Mouse (Mus musculus): Measurements from ENCODE around the gene Fbxo39. TPM values are rescaled to one million over a fixed set of nuclear protein-coding genes. Genes with fewer than 3 reads are reported as not detected.

The Fbxo39 gene
- not detected for total RNA-seq (2021)

- intact Hi-C loops (cut with DNase I), result no loop called here
- DNase-seq (ENCODE audit: low spot score in 2 of 2), result peak; percentile 47 to 76
Measured at GRCm38 (mm10) chr11:72314151-72314895, at the start of gene Fbxo39. Gene Fbxo39, plus strand, starts transcription at chr11:72314444.

GRCm38 (mm10) chr11:72265483-72265882 is 48.8 kb upstream of the Fbxo39 start:
- intact Hi-C loops (cut with DNase I), result loop anchor here (5.0 kb wide), 2 partner anchors 38 to 57 kb away; no protein-coding TSS in a partner anchor

GRCm38 (mm10) chr11:72266207-72266959 is 47.9 kb upstream of the Fbxo39 start:
- intact Hi-C loops (cut with DNase I), result loop anchor here (5.0 kb wide), 2 partner anchors 39 to 56 kb away; no protein-coding TSS in a partner anchor
- DNase-seq (ENCODE audit: low spot score in 2 of 2), result peak; percentile 51 to 63

More at GRCm38 (mm10) chr11:72265483-72265882, 48.8 kb upstream of the Fbxo39 start:
- peak; percentile 23 to 51 for DNase-seq (ENCODE audit: low spot score in 2 of 2)

GRCm38 (mm10) chr11:72266960-72267560 is 47.2 kb upstream of the Fbxo39 start, which contains the start of gene Slc13a5:
Gene Slc13a5, minus strand, starts transcription at chr11:72267222.
- DNase-seq (ENCODE audit: low spot score in 2 of 2), result peak in 1 of 2 experiments; percentile 32
- intact Hi-C loops (cut with DNase I), result loop anchor here (5.0 kb wide), 2 partner anchors 40 to 55 kb away; no protein-coding TSS in a partner anchor

- intact Hi-C loops (cut with DNase I), result no loop called here
- no peak for DNase-seq (ENCODE audit: low spot score in 2 of 2)
Measured at GRCm38 (mm10) chr11:72271761-72272160, 42.5 kb upstream of the Fbxo39 start.

GRCm38 (mm10) chr11:72273341-72273740 is 40.9 kb upstream of the Fbxo39 start:
- DNase-seq (ENCODE audit: low spot score in 2 of 2), result no peak
- intact Hi-C loops (cut with DNase I), result no loop called here

GRCm38 (mm10) chr11:72281143-72281851 is 32.9 kb upstream of the Fbxo39 start:
- no peak for DNase-seq (ENCODE audit: low spot score in 2 of 2)
- intact Hi-C loops (cut with DNase I), result no loop called here

GRCm38 (mm10) chr11:72281852-72282400 is 32.3 kb upstream of the Fbxo39 start:
- intact Hi-C loops (cut with DNase I), result no loop called here
- DNase-seq (ENCODE audit: low spot score in 2 of 2), result no peak

- intact Hi-C loops (cut with DNase I), result no loop called here
- no peak for DNase-seq (ENCODE audit: low spot score in 2 of 2)
Measured at GRCm38 (mm10) chr11:72283486-72284224, 30.6 kb upstream of the Fbxo39 start.

GRCm38 (mm10) chr11:72284532-72285182 is 29.6 kb upstream of the Fbxo39 start:
- peak; percentile 22 to 24 for DNase-seq (ENCODE audit: low spot score in 2 of 2)
- intact Hi-C loops (cut with DNase I), result no loop called here

GRCm38 (mm10) chr11:72285971-72286480 is 28.2 kb upstream of the Fbxo39 start:
- DNase-seq (ENCODE audit: low spot score in 2 of 2), result no peak
- intact Hi-C loops (cut with DNase I), result no loop called here

GRCm38 (mm10) chr11:72286651-72287050 is 27.6 kb upstream of the Fbxo39 start:
- no peak for DNase-seq (ENCODE audit: low spot score in 2 of 2)
- intact Hi-C loops (cut with DNase I), result no loop called here

GRCm38 (mm10) chr11:72287126-72287525 is 27.1 kb upstream of the Fbxo39 start:
- no peak for DNase-seq (ENCODE audit: low spot score in 2 of 2)
- intact Hi-C loops (cut with DNase I), result no loop called here

- intact Hi-C loops (cut with DNase I), result no loop called here
- DNase-seq (ENCODE audit: low spot score in 2 of 2), result no peak
Measured at GRCm38 (mm10) chr11:72287543-72287942, 26.7 kb upstream of the Fbxo39 start.

- DNase-seq (ENCODE audit: low spot score in 2 of 2), result no peak
- intact Hi-C loops (cut with DNase I), result no loop called here
Measured at GRCm38 (mm10) chr11:72293116-72293515, 21.1 kb upstream of the Fbxo39 start.

- intact Hi-C loops (cut with DNase I), result no loop called here
- peak in 1 of 2 experiments; percentile 29 for DNase-seq (ENCODE audit: low spot score in 2 of 2)
Measured at GRCm38 (mm10) chr11:72301334-72301733, 12.9 kb upstream of the Fbxo39 start, which contains the start of gene Xaf1. Gene Xaf1, plus strand, starts transcription at chr11:72301629.

- DNase-seq (ENCODE audit: low spot score in 2 of 2), result peak; percentile 49 to 64
- intact Hi-C loops (cut with DNase I), result no loop called here
Measured at GRCm38 (mm10) chr11:72302230-72302629, 12.0 kb upstream of the Fbxo39 start.

- peak; percentile 30 to 36 for DNase-seq (ENCODE audit: low spot score in 2 of 2)
- intact Hi-C loops (cut with DNase I), result no loop called here
Measured at GRCm38 (mm10) chr11:72307461-72307860, 6.8 kb upstream of the Fbxo39 start.
